Mouse (Mus musculus) heart, postnatal 14 days (tissue): ENCODE results near the gene Sgf29. TPM values are rescaled to one million over a fixed set of nuclear protein-coding genes. Genes with fewer than 3 reads are reported as not detected.

ENCODE experiments used
- DNase-seq, 2 experiments: peaks; one replicate each; pipeline ENCODE4 v3.0.0; 2021 to 2022
- intact Hi-C: fragments of 180-260 bp; cut with DNase I; formaldehyde crosslinking; loops from one replicate; pipeline ENCODE4 v1.15.1; 2025
- long read RNA-seq, 2 experiments: library from polyadenylated mRNA; stranded (forward); transcript quantifications; one replicate each; pipeline ENCODE4 v2.0.0; 2021
- total RNA-seq, 2 experiments: library from RNA; stranded (reverse); gene quantifications; 2 replicates each; pipeline ENCODE4 v1.2.3; 2021

The Sgf29 gene
- total RNA-seq = 10 to 100 TPM; 24.6 to 28.6 TPM
- long read RNA-seq, experiment 1, transcript Sgf29-201 (10 exons, 1,312 nt) = major isoform, 16 of 19 reads
- long read RNA-seq, experiment 1, partial matches to known transcripts = 0 of 19 reads
- long read RNA-seq, experiment 1, other reads (novel, unspliced or antisense) = 3 of 19 reads
- long read RNA-seq, experiment 2, transcript Sgf29-201 (10 exons, 1,312 nt) = major isoform, 15 of 15 reads
- long read RNA-seq, experiment 2, partial matches to known transcripts = 0 of 15 reads
- long read RNA-seq, experiment 2, other reads (novel, unspliced or antisense) = 0 of 15 reads

DNA sequence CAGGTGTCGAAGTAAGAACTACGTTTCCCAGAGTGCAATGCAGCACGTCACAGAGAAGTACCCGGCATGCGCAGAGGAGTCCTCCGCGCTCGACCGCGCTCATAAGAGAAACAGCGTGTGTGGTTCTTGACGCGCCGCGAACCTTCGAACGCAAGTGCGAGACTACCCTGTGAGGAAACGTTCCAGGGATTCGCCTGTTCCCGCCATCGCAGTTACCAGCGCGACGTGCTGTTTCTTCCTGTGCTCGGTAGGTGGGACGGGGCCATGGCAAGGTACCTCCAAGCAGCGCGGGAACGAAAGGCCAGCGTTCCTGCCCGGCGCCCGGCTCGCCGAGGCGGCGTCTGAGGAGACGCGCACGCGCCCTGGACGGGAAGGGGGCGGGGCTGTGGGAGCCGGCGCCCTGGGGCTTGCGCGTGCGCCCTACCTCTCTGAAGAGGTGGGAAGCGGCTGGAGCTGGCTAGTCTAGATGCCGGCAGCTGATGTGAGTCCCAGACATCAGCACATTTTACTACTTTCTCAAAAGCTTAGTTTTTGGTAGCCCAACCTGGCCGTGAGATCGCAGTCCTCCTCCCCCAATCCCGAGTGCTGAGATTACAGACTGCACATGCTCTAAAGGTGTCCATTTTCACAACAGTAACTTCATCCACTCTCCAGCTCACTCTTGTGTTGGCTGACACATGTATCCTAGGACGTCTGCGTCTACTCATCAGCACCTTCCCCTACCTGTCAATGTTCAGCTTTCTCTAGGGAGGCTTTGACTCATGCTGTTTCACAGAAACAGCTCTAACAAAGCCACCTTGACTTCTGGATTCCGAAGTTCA, at the start of gene Sgf29:
Sgf29 (plus strand) TSS at position 79 of the 821 bp plus-strand sequence.
- intact Hi-C loops = loop anchor here (10.0 kb wide), 1 partner anchor 165 kb away; the partner anchor contains the start of gene Tufm
- peak; percentile 96 to 97 for DNase-seq

DNA sequence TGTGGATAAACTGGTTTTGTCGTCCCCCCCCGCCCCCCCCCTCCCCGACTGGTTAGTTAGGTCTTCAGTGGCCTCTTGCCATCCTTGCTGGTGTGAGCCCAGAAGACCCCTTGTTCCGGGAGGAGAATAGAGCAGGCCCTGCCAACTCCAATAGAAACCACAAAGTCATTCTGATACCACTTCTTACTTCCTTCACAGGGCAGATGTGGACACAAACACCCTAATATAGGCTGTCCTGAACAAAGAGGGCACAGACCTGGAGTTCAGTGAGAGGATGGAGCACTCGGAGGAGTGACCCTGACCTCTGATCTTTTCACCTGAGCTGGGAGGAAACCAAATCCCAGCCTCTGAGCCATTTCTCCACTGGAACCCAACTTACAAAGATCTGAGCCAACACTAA, 47.2 kb upstream of the Sgf29 start:
- intact Hi-C loops = no loop called here

DNA sequence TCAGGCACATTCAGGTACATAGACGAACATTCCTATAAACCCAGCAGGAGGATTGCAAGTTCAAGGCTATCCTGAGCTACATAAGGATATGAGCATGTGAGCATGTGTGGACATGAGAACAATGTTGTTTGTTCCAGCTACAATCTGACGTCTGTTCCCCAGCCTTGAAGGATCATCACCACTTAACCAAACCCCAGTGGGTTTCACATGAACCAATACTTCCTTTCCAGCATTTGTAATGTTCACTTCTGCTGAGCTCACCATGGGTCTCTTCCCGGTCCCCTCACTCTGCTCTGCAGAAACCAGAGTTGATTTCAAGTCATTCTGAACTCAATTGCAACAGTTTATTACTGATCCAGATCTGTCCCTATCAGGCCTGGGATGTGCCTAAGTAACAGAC, 46.5 kb upstream of the Sgf29 start:
- intact Hi-C loops = no loop called here
- no peak for DNase-seq

More for the DNA sequence above, 47.2 kb upstream of the Sgf29 start:
- no peak for DNase-seq

DNA sequence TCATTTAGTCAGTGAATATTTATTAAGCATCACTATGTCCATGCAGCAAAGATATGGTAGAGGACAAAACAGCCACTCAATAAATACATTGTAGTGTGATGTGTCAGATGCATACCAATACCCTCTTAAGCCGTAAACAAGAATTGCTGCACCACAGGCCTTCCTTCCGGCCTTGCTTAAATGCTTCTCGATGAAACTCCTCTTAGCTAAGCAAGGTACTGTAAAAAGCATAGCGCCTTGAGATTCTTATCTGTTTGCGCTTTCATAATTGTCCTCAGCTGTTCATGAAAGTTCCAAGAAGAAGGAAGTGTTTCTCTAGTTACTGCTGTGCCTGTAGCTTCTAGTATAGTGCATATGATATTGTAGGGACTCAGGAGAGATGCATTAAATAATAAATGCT, 42.5 kb upstream of the Sgf29 start:
- no peak for DNase-seq
- intact Hi-C loops = no loop called here

DNA sequence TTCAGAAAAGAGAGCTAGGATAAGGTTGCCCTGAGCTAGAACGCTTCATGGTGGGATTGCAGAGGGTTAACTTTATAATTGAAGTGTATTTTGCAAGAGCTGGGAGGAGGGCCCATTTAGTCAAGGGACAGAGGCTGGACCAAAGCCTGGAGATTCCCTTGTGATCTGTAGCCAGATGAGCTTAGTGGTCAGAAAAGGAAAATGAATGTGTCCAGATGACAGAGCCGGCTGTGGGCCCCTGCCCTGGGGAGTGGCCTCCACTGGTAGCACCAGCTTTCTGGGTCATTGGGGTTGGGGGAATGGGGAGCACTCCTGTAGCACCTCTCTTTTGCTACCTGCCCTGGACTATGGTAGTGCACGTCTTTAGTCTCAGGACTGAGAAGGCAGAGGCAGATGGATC, 42.0 kb upstream of the Sgf29 start:
- intact Hi-C loops = no loop called here
- peak; percentile 61 to 67 for DNase-seq

DNA sequence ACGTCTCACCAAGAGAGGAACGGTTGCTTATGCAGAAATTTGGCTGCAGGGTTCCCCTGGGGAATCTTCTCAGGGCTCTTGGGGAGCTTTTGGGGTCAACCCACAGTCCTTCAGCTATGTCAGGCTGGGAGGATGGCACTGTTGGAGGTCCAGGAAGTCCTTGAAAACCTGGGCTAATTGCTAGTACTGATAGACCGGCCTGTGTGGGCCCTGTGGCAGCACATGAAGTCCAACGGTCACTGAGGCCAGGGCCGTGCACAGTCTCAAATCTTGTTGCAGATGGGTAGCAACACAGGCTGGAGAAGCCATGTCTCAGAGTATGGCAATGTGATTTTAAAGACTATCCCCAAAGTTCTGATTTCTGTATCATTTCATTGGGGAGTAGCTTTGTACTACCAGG, 41.3 kb upstream of the Sgf29 start:
- intact Hi-C loops = no loop called here
- DNase-seq = no peak

DNA sequence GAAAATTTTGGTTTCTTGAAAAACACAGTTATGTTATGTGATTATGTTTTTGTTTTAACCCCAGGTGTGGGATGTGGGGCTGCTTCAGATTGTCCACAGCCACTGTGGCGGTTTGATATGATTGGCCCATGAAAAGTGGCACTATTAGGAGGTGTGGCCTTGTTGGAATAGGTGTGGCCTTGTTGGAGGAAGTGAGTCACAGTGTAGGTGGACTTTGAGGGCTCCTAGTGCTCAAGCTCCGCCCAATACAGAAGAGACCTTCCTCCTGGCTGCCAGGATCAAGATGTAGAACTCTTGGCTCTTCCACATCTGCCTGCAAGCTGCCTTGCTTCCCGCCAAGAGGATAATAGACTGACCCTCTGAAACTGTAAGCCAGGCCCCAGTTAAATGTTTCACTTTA, 36.4 kb upstream of the Sgf29 start:
- intact Hi-C loops = no loop called here
- DNase-seq = no peak

DNA sequence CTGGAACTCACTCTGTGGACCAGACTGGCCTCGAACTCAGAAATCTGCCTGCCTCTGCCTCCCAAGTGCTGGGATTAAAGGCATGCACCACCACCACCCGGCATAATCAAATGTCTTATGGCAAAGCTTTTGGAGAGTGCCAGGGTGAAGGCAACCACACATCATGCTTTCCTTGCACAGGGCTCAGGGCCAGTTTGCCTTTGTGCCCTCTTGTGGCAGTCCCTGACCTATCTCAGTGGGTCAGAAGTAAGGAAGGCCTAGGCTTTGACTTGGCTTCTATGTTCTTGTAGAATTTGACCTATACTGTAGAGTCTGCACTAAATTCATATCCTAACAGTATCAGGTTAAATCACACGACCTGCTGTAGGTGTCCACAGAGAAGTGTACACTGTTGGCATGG, 32.4 kb upstream of the Sgf29 start:
- intact Hi-C loops = no loop called here
- no peak for DNase-seq

DNA sequence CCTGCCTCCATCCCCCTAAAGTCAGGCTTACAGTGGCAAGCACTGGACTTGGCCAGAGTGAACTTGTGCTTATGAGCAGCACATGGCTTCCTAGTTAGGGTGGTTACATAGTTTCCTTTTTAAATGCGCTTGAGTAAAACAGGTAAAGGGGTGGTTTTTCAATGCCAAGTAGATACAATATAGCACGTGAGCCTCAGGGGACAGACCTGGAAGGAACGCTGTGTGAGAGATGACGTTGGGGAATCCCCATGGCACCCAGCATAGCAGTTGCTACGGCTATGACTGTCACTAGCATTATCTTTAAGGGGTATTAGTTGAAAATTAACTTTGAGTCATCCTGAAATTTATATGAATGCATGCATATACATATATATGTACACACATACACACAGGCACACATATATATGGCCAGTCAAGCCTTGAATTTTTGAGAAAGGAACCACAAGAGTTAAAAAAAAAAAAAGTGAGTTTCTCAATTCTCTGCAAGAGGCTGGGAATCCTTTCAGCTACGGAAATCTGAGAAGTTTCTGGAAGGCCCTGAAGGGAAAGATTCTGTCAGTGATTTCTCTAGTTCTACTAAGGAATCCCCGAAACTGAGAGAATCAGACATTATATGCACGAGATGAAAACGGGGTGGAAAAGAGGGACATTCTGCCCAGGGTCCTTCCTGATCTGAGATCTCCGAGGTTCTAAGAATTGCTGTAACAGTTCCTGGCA, 29.4 kb upstream of the Sgf29 start:
- no peak for DNase-seq
- intact Hi-C loops = no loop called here

DNA sequence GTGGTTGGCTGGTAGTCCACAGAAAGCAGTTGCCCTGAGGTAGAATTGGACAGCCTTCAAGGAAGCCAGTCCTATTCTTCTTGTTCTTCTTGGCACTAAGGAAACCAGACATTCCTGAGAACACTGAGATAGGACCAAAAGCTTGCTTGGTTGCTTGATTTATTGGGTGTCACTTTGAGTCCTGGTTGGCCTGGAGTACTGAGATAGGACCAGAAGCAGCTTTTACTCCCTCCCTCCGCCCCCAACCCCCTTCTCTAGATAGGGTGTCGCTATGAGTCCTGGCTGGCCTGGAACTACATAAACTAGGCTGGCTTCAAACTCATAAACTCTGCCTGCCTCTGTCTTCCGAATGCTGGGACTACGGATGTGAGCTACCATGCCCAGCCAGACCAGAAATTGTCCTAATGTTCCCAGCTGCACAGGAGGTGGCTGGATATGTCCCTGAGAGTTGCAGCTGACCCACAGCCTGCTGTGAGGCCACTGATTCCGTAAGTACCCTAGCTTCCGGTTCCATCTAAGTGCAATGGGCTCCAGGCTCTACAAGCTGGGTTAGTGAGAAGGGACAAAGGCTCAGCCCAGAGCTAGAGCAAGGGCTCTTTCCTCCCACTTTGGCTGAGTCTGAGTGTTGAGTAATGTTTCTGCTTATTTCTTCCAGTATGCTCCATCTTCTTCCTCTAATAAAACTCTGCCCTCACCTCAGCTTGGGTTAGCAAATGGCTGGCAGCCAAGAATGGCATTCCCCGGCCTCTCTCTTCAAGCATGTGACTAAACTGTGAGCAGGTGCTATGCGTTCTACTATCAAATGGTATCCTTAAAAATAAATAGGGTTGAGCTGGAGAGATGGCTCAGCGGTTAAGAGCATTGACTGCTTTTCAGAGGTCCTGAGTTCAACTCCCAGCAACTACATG, 27.4 kb upstream of the Sgf29 start:
- intact Hi-C loops = no loop called here
- DNase-seq = no peak

DNA sequence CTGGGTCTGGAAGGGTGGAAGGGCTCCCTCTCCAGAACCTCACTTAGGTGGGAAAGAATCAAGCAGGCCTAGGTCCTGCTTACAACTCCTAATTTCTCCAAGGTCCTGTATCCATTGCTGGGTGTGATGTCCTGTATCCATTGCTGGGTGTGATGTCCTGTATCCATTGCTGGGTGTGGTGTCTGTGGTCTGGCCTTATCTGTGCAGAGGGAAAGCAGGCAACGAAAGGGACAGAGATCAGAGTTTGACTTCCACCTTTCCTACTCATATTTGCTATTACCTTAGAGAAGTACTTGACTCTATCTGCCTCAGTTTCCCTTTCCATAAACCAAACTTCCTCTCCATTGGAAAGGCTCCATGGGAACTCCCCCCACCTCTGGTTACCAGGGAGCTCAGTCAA, 25.7 kb upstream of the Sgf29 start:
- no peak for DNase-seq
- intact Hi-C loops = no loop called here

DNA sequence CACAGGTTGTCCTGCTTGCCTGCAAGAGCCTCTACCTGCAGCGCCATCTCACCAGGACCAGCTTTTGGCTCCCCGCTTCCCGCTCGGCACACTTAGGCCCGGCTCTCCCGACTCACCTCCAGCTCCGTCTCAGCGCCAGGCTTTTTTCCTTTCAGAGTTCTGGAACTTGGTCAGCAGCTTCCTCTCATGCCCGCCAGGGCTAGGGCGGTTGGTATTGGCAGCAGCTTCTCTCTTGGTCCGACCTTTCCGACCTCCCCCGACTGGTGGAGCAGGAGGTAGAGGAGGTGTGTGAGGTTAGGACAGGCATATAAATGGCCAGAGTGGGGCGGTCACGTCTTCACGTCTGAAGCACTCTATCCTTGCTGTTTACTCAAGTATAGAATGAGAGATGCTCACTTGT, 24.3 kb upstream of the Sgf29 start:
- intact Hi-C loops = no loop called here
- no peak for DNase-seq

DNA sequence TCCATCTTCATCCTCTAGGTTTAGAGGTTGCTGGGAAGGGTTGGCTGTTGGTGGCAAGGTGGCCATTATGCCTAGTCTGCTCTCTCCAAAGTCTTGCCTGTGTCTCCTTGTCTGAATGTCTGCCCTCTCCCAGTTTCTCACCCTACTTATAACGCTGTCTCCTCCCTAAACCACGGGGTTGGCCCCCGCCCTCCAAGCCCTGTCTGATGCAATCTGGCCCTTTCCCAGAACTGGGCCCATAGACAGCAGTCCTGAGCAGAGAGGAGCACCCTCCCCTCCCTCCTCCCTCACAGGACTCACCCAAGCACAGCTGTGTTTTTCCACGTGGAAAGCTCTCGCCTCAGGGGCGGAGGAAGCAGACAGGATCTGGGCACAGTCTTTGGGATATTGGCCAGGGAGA, 23.7 kb upstream of the Sgf29 start:
- intact Hi-C loops = no loop called here
- DNase-seq = peak; percentile 82 to 83

DNA sequence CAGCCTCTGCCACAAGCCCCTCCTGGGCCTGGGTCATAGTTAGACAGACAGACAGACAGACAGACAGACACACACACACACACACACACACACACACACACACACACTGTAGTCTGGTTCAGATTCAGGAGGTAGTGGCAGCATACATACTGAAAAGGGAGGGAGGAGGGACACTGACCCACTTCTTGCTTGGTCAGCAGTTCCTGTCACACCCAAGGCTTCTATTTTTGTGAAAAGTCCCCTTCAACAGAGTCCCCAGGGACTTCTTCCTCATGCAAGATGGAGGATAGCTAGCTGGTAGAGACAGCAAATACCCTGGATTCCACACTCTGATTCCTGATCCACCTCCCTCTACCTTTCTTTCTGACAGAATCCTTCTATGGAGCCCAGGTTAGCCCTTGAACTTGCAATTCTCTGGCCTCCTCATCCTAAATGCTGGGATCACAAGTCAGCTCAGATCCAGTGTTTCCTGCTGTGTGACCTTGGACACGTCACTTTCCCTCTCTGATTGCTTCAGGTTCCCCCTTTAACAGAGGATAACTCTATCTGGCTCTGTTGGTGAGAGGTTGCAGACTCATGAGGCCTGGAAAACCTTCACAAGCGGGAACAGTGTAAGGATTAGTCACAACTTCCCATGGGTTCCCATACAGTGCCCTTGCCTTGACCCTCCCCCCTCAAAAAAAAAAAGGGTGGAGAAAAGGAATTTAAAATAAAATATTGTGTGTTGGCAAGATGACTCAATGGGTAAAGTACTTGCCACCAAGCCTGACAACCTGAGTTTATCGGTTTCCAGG, 23.1 kb upstream of the Sgf29 start:
- intact Hi-C loops = no loop called here

DNA sequence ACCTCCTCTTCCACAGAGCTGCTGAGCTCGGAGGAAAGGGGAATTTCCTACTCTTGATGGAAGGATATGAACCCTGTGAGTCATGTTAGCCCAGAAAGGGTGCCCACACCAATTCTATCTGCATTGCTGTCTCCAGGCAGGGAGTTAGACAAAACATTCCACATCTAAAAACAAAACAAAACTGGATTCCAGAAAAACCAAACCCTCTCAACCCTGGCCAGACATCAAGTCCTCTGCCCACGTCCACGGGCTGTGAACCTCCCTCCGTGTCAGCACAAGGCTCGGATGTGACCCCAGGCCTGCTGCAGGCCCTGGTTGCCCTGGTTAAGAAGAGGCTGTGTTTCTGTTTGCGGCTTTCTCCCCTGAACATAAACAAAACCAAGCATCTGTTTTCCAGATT, 21.0 kb upstream of the Sgf29 start:
- intact Hi-C loops = no loop called here
- DNase-seq = no peak

More for the DNA sequence above, 23.1 kb upstream of the Sgf29 start:
- no peak for DNase-seq

DNA sequence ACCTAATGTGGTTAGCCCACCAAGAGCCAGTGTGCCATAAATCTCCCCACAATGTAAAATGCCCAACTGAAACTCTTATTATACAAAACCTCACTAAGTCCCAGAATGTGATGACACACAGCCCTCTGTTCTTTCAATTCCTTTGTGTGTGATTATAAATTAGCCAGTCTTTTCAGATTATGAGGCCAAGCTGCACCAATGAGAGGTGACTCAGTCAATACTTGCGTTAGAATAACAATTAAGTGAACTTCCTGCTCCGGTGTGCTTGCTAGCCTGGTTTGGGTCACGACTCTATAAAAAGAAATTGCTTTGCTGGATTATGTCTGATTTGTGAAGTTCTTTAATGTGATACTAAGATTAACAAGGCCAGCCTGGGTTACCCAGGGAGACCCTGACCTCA, 19.2 kb upstream of the Sgf29 start:
- intact Hi-C loops = no loop called here
- DNase-seq = no peak

DNA sequence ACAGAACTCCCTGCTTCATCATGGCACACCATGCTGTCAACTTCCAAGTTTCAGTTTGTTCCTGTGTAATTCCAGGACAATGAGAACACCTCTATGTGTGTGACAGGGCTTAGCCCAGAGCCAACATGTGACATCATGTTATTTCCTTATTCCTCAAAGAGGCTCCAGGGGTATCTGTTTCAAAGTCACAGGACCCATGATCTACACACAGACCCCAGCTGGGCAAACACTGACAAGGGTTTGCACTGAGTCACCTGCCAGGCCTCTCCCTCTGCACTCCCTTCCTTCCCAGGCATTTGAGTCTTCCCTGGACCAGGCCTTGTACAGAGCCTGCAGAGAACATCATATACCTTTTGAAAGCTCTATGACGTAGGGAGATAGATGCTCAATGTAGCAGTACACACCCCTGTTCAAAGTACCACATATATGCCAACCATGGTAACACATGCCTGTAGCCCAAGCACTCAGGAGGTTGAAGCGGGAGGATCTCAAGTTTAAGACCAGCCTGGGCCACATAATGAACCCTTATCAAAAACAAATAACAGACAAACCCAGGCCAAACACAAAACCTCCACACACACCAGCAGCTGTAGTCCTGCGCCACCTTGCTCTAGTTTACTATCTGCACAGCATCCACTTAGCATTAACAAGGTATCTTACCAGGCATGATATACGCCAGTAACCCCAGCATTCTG, 18.1 kb upstream of the Sgf29 start, which contains the start of gene Nupr1:
Nupr1 (minus strand) TSS at position 38 of the 695 bp plus-strand sequence.
- no peak for DNase-seq
- intact Hi-C loops = no loop called here

DNA sequence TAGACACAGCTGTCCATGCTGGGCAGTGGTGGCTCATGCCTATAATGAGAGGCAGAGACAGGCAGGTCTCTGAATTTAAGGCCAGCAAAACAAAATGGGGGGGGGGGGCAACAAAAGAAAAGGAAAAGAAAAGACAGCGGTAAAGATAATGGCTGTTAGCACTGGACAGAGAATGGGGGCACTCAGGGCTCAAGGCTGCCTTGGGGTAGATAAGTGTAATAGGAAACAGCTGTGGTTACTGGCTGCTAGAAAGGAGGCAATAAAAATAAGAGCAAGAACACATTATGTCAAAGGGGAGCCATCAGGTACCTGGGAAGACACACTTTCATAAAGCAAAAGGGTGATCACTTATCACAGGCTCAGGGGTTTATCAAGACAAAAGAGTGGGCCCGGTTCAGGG, 16.6 kb upstream of the Sgf29 start:
- DNase-seq = no peak
- intact Hi-C loops = no loop called here

DNA sequence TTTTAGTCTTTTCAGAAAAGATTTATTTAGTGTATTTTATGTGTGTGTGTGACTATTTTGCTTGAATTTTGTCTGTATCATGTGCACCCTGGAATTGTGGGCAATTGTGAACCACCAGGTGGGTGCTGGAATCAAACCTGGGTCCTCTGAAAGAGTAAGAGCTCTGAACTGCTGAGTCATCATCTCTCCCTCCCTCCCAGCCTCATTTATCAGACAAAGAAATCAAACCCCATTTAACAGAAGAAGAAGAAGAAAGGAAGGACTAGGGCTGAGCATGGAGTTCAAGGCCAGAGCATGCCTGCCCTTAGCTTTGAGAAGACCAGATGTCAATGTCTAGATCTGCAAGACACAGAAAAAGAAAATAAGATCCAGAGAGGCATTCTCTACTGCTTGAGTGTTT, 13.7 kb upstream of the Sgf29 start:
- intact Hi-C loops = no loop called here
- no peak for DNase-seq
